Comparison of ENCODE assay signal across 26 mouse cellular contexts in the genomic region with DNA sequence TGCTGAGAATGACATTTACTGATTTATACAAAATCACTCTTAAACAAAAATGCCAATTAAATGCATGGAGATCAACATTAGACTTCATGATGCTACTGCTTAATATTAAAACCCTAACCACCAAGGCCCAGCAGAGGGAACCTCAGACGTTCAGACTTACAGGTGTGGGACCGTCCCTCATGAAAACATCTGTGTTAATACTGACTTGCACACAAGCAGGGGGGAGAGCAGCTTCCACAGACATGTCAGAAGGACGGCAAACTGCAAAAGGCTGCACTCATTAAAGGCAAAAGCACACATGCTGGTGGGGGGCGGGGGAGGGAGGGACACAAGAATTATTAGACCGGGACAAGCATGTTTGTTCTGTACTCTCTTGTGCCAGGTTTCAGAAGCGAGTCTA.
DNase-seq lines count a peak whose midpoint lies in the region; ATAC-seq and TF ChIP-seq lines count a peak whose summit lies in the region.
"Had no signal": no experiment of that assay in that cellular context is flagged by ENCODE, and none has a peak within 500 bp of the region (broad histone marks: within the 10 kb centered on the region; RNA-seq: fewer than 3 reads in every experiment).

No protein-coding gene starts in this region.

- no peaks in the 10 kb centered on the region for H3K4me1 ChIP-seq in kidney, embryonic 14.5 days (ENCODE audit: control insufficient read depth, insufficient read depth, low read length)
- no peaks in the 10 kb centered on the region for H3K4me1 ChIP-seq in midbrain, postnatal 0 days (ENCODE audit: insufficient read depth, low read length)
- no peaks in the 10 kb centered on the region for H3K4me1 ChIP-seq in midbrain, embryonic 14.5 days (ENCODE audit: control insufficient read depth, insufficient read depth, low read length)
- H3K4me1 ChIP-seq: embryonic facial prominence, embryonic 13.5 days; embryonic facial prominence, embryonic 15.5 days; forebrain, embryonic 10.5 days; forebrain, embryonic 12.5 days had no signal

- H3K4me3 ChIP-seq in kidney, embryonic 14.5 days (ENCODE audit: low read length): no peak overlapping the region
- H3K4me3 ChIP-seq in midbrain, postnatal 0 days (ENCODE audit: low read depth, low read length): no peak overlapping the region
- H3K4me3 ChIP-seq in midbrain, embryonic 14.5 days (replicated peaks; ENCODE audit: low read depth, low read length): no peak overlapping the region
- H3K4me3 ChIP-seq: embryonic facial prominence, embryonic 13.5 days; embryonic facial prominence, embryonic 15.5 days; erythroblast, embryonic 14.5 days; forebrain, embryonic 10.5 days; forebrain, embryonic 12.5 days had no signal

- no peak overlapping the region for H3K4me2 ChIP-seq in kidney, embryonic 14.5 days (replicated peaks; ENCODE audit: low read depth, low read length)
- H3K4me2 ChIP-seq in midbrain, postnatal 0 days (ENCODE audit: low read depth, low read length, poor library complexity, severe bottlenecking): no peak overlapping the region
- H3K4me2 ChIP-seq in midbrain, embryonic 14.5 days (ENCODE audit: low read length): no peak overlapping the region
- H3K4me2 ChIP-seq: embryonic facial prominence, embryonic 13.5 days; embryonic facial prominence, embryonic 15.5 days; forebrain, embryonic 12.5 days had no signal

- WGBS in kidney, embryonic 14.5 days: 48% methylated on average over 6 of the region's 6 CpGs
- WGBS in midbrain, postnatal 0 days: 72% methylated on average over 6 of the region's 6 CpGs
- WGBS in midbrain, embryonic 14.5 days: 74% methylated on average over 6 of the region's 6 CpGs

- no peaks in the 10 kb centered on the region for H3K27me3 ChIP-seq in kidney, embryonic 14.5 days (ENCODE audit: control insufficient read depth, insufficient read depth, low read length)
- H3K27me3 ChIP-seq in midbrain, postnatal 0 days (ENCODE audit: insufficient read depth, low read length): no peaks in the 10 kb centered on the region
- H3K27me3 ChIP-seq in midbrain, embryonic 14.5 days (ENCODE audit: control insufficient read depth, insufficient read depth, low read length): no peaks in the 10 kb centered on the region
- H3K27me3 ChIP-seq: embryonic facial prominence, embryonic 13.5 days; embryonic facial prominence, embryonic 15.5 days; forebrain, embryonic 12.5 days; Patski had no signal

- ATAC-seq in kidney, embryonic 14.5 days (ENCODE audit: low FRiP score, low TSS enrichment): peak; percentile 26; the same call in 1 of the 2 replicates
- ATAC-seq in midbrain, postnatal 0 days (ENCODE audit: low FRiP score): no peak
- ATAC-seq in midbrain, embryonic 14.5 days (ENCODE audit: low FRiP score, low TSS enrichment): no peak
- ATAC-seq: activated CD4-positive, CD25-positive, alpha-beta regulatory T cell, adult 4 months; forebrain, embryonic 14.5 days; forebrain, embryonic 16.5 days; Patski had no signal

- peak; percentile 83 for DNase-seq in heart, adult 11 months
- DNase-seq in heart, postnatal 25 days (ENCODE audit: low spot score): no peak
- DNase-seq in kidney, postnatal 36 days: no peak
- DNase-seq in midbrain, postnatal 0 days (ENCODE audit: low spot score): no peak
- no peak for DNase-seq in midbrain, embryonic 14.5 days
- no peak for DNase-seq in cerebellum, adult 9-11 months
- DNase-seq: adrenal gland, adult 8-10 months; adrenal gland, postnatal 14 days; adrenal gland, postnatal 36 days; cerebellum, adult 11-12 months; cerebellum, adult 2 months; cerebellum, adult 9-10 months; cerebellum, postnatal 14 days; cerebellum, postnatal 36 days; embryo, embryonic 11 days had no signal

- intact Hi-C loops in heart, postnatal 25 days (cut with DNase I): no loop called here

- H3K9me3 ChIP-seq in kidney, embryonic 14.5 days (ENCODE audit: control insufficient read depth, low read length): no peaks in the 10 kb centered on the region
- no peaks in the 10 kb centered on the region for H3K9me3 ChIP-seq in midbrain, postnatal 0 days (ENCODE audit: low read length)
- no peaks in the 10 kb centered on the region for H3K9me3 ChIP-seq in midbrain, embryonic 14.5 days (ENCODE audit: control insufficient read depth, low read length)
- H3K9me3 ChIP-seq: embryonic facial prominence, embryonic 13.5 days; embryonic facial prominence, embryonic 15.5 days; forebrain, embryonic 10.5 days; forebrain, embryonic 12.5 days had no signal

- H3K9ac ChIP-seq in kidney, embryonic 14.5 days (ENCODE audit: low read depth, low read length): no peak overlapping the region
- no peak overlapping the region for H3K9ac ChIP-seq in midbrain, postnatal 0 days (replicated peaks; ENCODE audit: low read length, poor library complexity, severe bottlenecking)
- no peak overlapping the region for H3K9ac ChIP-seq in midbrain, embryonic 14.5 days (replicated peaks; ENCODE audit: low read length)
- H3K9ac ChIP-seq: embryonic facial prominence, embryonic 13.5 days; embryonic facial prominence, embryonic 15.5 days; forebrain, embryonic 12.5 days had no signal

- H3K36me3 ChIP-seq in kidney, embryonic 14.5 days (ENCODE audit: control insufficient read depth, insufficient read depth, low read length): peaks cover 93% of the 10 kb centered on the region
- H3K36me3 ChIP-seq in midbrain, postnatal 0 days (ENCODE audit: insufficient read depth, low read length): peaks cover 27% of the 10 kb centered on the region
- H3K36me3 ChIP-seq in midbrain, embryonic 14.5 days (ENCODE audit: control insufficient read depth, insufficient read depth, low read length): peaks cover 79% of the 10 kb centered on the region
- H3K36me3 ChIP-seq: G1E had no signal

- TF ChIP-seq CTCF in midbrain, postnatal 0 days (IDR thresholded peaks at IDR 0.05): 0 out of 2 replicates have a peak, but pooled peaks have one; percentile 8

- H3K27ac ChIP-seq in kidney, embryonic 14.5 days (ENCODE audit: low read depth, low read length): no peak overlapping the region
- no peak overlapping the region for H3K27ac ChIP-seq in midbrain, postnatal 0 days (ENCODE audit: low read depth, low read length)
- no peak overlapping the region for H3K27ac ChIP-seq in midbrain, embryonic 14.5 days (replicated peaks; ENCODE audit: low read depth, low read length)
- H3K27ac ChIP-seq: embryonic facial prominence, embryonic 13.5 days; embryonic facial prominence, embryonic 15.5 days; forebrain, embryonic 10.5 days; forebrain, embryonic 12.5 days had no signal
